Mouse (Mus musculus): ENCODE data around the gene Capn12. TPM values are rescaled to one million over a fixed set of nuclear protein-coding genes. Genes with fewer than 3 reads are reported as not detected.

The Capn12 gene
- total and polyA plus RNA-seq, 3 experiments: 0.17 TPM; not detected in 2

DNA sequence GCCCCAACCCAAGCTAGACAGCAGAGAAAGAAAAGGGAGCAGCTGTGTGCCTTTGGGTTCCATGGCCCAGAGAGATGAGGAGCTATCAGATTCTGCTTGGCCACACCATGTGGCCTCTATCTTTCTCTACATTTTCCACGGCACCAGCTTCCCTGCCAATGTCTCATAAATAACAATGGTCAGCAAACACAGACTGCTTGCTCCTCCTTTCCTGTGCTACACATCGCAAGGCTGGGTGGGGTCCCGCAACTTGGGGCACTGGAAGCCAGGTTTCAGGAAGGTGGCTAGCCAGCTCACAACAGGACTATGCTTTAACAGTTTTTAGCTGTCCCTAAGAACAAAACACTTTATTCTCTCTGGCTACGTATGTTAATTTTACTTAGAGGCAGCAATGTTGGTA is 55.6 kb downstream of the Capn12 start:
- in situ Hi-C loops (cut with MboI; ENCODE audit: low pct_ligation_motif_present, low pct_unique_long_range_greater_than_20kb, low sequenced_read_pairs): no loop called here
- no peaks in the 10 kb centered on the region for H3K9me3 ChIP-seq (replicated peaks; ENCODE audit: low read length)
- dilution Hi-C loops (cut with MboI; ENCODE audit: extremely low pct_ligation_motif_present, extremely low pct_unique_long_range_greater_than_20kb, low sequenced_read_pairs): no loop called here
- no peaks in the 10 kb centered on the region for H3K27me3 ChIP-seq (replicated peaks)
- DNase-seq (ENCODE audit: extremely low read depth): no peak
- H3K79me2 ChIP-seq (replicated peaks; ENCODE audit: control insufficient read depth, extremely low read depth, insufficient read depth, poor library complexity, severe bottlenecking): peaks cover 30% of the 10 kb centered on the region
- H3K4me2 ChIP-seq (ENCODE audit: insufficient read depth, low read depth, poor library complexity, severe bottlenecking): no peak overlapping the region
- no peak overlapping the region for H3K4me3 ChIP-seq (replicated peaks in 1 of 3; ENCODE audit: low read depth in 2 of 3, low read length in 2 of 3, poor library complexity in 1 of 3)
- H3K9ac ChIP-seq (ENCODE audit: insufficient read depth, low read depth): no peak overlapping the region
- TF ChIP-seq JUN (IDR thresholded peaks at IDR 0.05; ENCODE audit: insufficient read depth, low read depth, low read length) (no peak), ZKSCAN1 (IDR thresholded peaks at IDR 0.05; ENCODE audit: borderline replicate concordance, low read depth, low read length) (no peak), IRF4 (IDR thresholded peaks at IDR 0.05; ENCODE audit: low read depth, low read length) (no peak), ETS1 (conservative IDR thresholded peaks at IDR 0.05; ENCODE audit: low read depth, low read length) (no peak), USF1 (IDR thresholded peaks at IDR 0.05; ENCODE audit: low read depth, low read length) (no peak), ZMIZ1 (IDR thresholded peaks at IDR 0.05; ENCODE audit: low read depth, low read length) (no peak), NELFE (IDR thresholded peaks at IDR 0.05; ENCODE audit: low read depth, low read length) (no peak), RCOR1 (conservative IDR thresholded peaks at IDR 0.05; ENCODE audit: low read depth, low read length) (no peak), E2F4 (IDR thresholded peaks at IDR 0.05; ENCODE audit: insufficient replicate concordance, low read depth, low read length) (no peak), TBP (conservative IDR thresholded peaks at IDR 0.05; ENCODE audit: low read depth, low read length) (no peak), ZC3H11A (IDR thresholded peaks at IDR 0.05; ENCODE audit: low read depth, low read length) (no peak), MAX (IDR thresholded peaks at IDR 0.05; ENCODE audit: low read length) (no peak), USF2 (conservative IDR thresholded peaks at IDR 0.05; ENCODE audit: low read depth, low read length) (no peak), ZNF384 (IDR thresholded peaks at IDR 0.05; ENCODE audit: low read depth, low read length) (no peak), POLR2AphosphoS2 (IDR thresholded peaks at IDR 0.05; ENCODE audit: low read depth, low read length) (no peak), EP300 (IDR thresholded peaks at IDR 0.05; ENCODE audit: low read length) (no peak), UBTF (IDR thresholded peaks at IDR 0.05; ENCODE audit: low read depth, low read length) (no peak)
- no peak overlapping the region for H3K27ac ChIP-seq (ENCODE audit: insufficient read depth, low read depth)
- H3K4me1 ChIP-seq (ENCODE audit: control insufficient read depth in 1 of 2, insufficient read depth in 2 of 2): peaks cover 0 to 69% of the 10 kb centered on the region in 2 experiments; a peak in 2 of 4 replicates
- peaks cover 0 to 72% of the 10 kb centered on the region in 2 experiments for H3K36me3 ChIP-seq (replicated peaks in 1 of 2; ENCODE audit: control insufficient read depth in 1 of 2, insufficient read depth in 1 of 2, low read length in 1 of 2)

- H3K9me3 ChIP-seq (replicated peaks; ENCODE audit: low read length): no peaks in the 10 kb centered on the region
- no peak overlapping the region for H3K27ac ChIP-seq (ENCODE audit: insufficient read depth, low read depth)
- no peak for DNase-seq (ENCODE audit: extremely low read depth)
- H3K4me1 ChIP-seq (ENCODE audit: control insufficient read depth in 1 of 2, insufficient read depth in 2 of 2): peaks cover 0 to 72% of the 10 kb centered on the region in 2 experiments; a peak in 2 of 4 replicates
- in situ Hi-C loops (cut with MboI; ENCODE audit: low pct_ligation_motif_present, low pct_unique_long_range_greater_than_20kb, low sequenced_read_pairs) (no loop called here), dilution Hi-C loops (cut with MboI; ENCODE audit: extremely low pct_ligation_motif_present, extremely low pct_unique_long_range_greater_than_20kb, low sequenced_read_pairs) (no loop called here)
- H3K4me3 ChIP-seq (replicated peaks in 1 of 3; ENCODE audit: low read depth in 2 of 3, low read length in 2 of 3, poor library complexity in 1 of 3): no peak overlapping the region
- peaks cover 36% of the 10 kb centered on the region for H3K79me2 ChIP-seq (replicated peaks; ENCODE audit: control insufficient read depth, extremely low read depth, insufficient read depth, poor library complexity, severe bottlenecking)
- no peak overlapping the region for H3K9ac ChIP-seq (ENCODE audit: insufficient read depth, low read depth)
- no peak overlapping the region for H3K4me2 ChIP-seq (ENCODE audit: insufficient read depth, low read depth, poor library complexity, severe bottlenecking)
- H3K36me3 ChIP-seq (replicated peaks in 1 of 2; ENCODE audit: control insufficient read depth in 1 of 2, insufficient read depth in 1 of 2, low read length in 1 of 2): peaks cover 0 to 82% of the 10 kb centered on the region in 2 experiments
- TF ChIP-seq ZKSCAN1 (IDR thresholded peaks at IDR 0.05; ENCODE audit: borderline replicate concordance, low read depth, low read length) (no peak), USF2 (conservative IDR thresholded peaks at IDR 0.05; ENCODE audit: low read depth, low read length) (no peak), E2F4 (IDR thresholded peaks at IDR 0.05; ENCODE audit: insufficient replicate concordance, low read depth, low read length) (no peak), IRF4 (IDR thresholded peaks at IDR 0.05; ENCODE audit: low read depth, low read length) (no peak), CHD2 (IDR thresholded peaks at IDR 0.05; ENCODE audit: low read length) (no peak), HCFC1 (IDR thresholded peaks at IDR 0.05; ENCODE audit: low read depth, low read length) (no peak), ETS1 (conservative IDR thresholded peaks at IDR 0.05; ENCODE audit: low read depth, low read length) (no peak), PAX5 (IDR thresholded peaks at IDR 0.05; ENCODE audit: low read length) (no peak)
- no peaks in the 10 kb centered on the region for H3K27me3 ChIP-seq (replicated peaks)
Measured at GRCm38 (mm10) chr7:28938654-28939053, 57.4 kb downstream of the Capn12 start.
